Mouse (Mus musculus) MEL (cell line): ENCODE data around the gene Frmd5. TPM values are rescaled to one million over a fixed set of nuclear protein-coding genes. Genes with fewer than 3 reads are reported as not detected.

Source experiments
- DNase-seq: peaks from one replicate; pipeline ENCODE4 v3.0.0; 2011; ENCODE audit warnings: low read depth, low spot score
- H3K27ac ChIP-seq: 2 replicates; pipeline ENCODE4 v1.5.1; 2012; ENCODE audit warnings: low read depth, mild to moderate bottlenecking, control low read depth, low read length, moderate library complexity; ENCODE audit not compliant: control insufficient read depth
- H3K27me3 ChIP-seq, 2 experiments: fragments of 150-350 bp in 1 of 2; sonication (generic) in 1 of 2; 2 replicates each; pipeline ENCODE4 v1.6.1; 2012; ENCODE audit warnings: low read length in 2 of 2, mild to moderate bottlenecking in 2 of 2, improper control_type of control experiment in 1 of 2, moderate library complexity in 1 of 2; ENCODE audit not compliant: insufficient read depth in 2 of 2, control insufficient read depth in 1 of 2
- H3K36me3 ChIP-seq, 2 experiments: 2 replicates each; pipeline ENCODE4 v1.6.1; 2012 to 2014; ENCODE audit warnings: low read length in 2 of 2, improper control_type of control experiment in 1 of 2, inconsistent platforms in 1 of 2, mild to moderate bottlenecking in 1 of 2; ENCODE audit not compliant: insufficient read depth in 2 of 2, control insufficient read depth in 1 of 2
- H3K4me1 ChIP-seq, 2 experiments: fragments of 150-350 bp in 1 of 2; sonication (generic) in 1 of 2; 2 replicates each; pipeline ENCODE4 v1.6.1; 2012; ENCODE audit warnings: low read length in 2 of 2, improper control_type of control experiment in 1 of 2, mild to moderate bottlenecking in 1 of 2; ENCODE audit not compliant: insufficient read depth in 2 of 2, control insufficient read depth in 1 of 2
- H3K4me3 ChIP-seq, 2 experiments: fragments of 150-350 bp in 1 of 2; sonication (generic) in 1 of 2; 2 replicates each; pipeline ENCODE4 v1.5.1; 2012; ENCODE audit warnings: low read depth in 2 of 2, low read length in 2 of 2, mild to moderate bottlenecking in 2 of 2, moderate library complexity in 2 of 2, control low read depth in 1 of 2, improper control_type of control experiment in 1 of 2; ENCODE audit not compliant: control insufficient read depth in 1 of 2, insufficient read depth in 1 of 2
- H3K79me2 ChIP-seq: 2 replicates; pipeline ENCODE4 v1.6.1; 2012; ENCODE audit warnings: mild to moderate bottlenecking, low read length, moderate library complexity; ENCODE audit not compliant: control insufficient read depth, poor library complexity, insufficient read depth
- H3K9ac ChIP-seq: 2 replicates; pipeline ENCODE4 v1.6.1; 2012; ENCODE audit warnings: low read depth, mild to moderate bottlenecking, control low read depth, low read length, moderate library complexity; ENCODE audit not compliant: control insufficient read depth, poor library complexity, severe bottlenecking
- H3K9me3 ChIP-seq: fragments of 150-350 bp; sonication (generic); replicated peaks from 2 replicates; pipeline ENCODE4 v1.6.1; 2012; ENCODE audit warnings: mild to moderate bottlenecking, low read length, improper control_type of control experiment, moderate library complexity; ENCODE audit not compliant: insufficient read depth
- BHLHE40 ChIP-seq: IDR thresholded peaks from 2 replicates; pipeline ENCODE4 v1.6.1; 2012; ENCODE audit warnings: low read depth, mild to moderate bottlenecking, inconsistent platforms, low read length, improper control_type of control experiment, borderline replicate concordance
- CHD2 ChIP-seq: IDR thresholded peaks from 2 replicates; pipeline ENCODE4 v1.6.1; 2011; ENCODE audit warnings: low read length, improper control_type of control experiment
- CTCF ChIP-seq, 3 experiments: IDR thresholded peaks in 2 of 3; conservative IDR thresholded peaks in 1 of 3; 2 replicates each; pipeline ENCODE4 v1.5.1; 2011 to 2012; ENCODE audit warnings: low read length in 3 of 3, low read depth in 2 of 3, mild to moderate bottlenecking in 2 of 3, improper control_type of control experiment in 1 of 3, inconsistent platforms in 1 of 3, mixed read lengths in 1 of 3, moderate library complexity in 1 of 3; ENCODE audit not compliant: control insufficient read depth in 1 of 3, insufficient read depth in 1 of 3, poor library complexity in 1 of 3, severe bottlenecking in 1 of 3
- ELF1 ChIP-seq: IDR thresholded peaks from 2 replicates; pipeline ENCODE4 v1.6.1; 2014; ENCODE audit warnings: low read depth, mild to moderate bottlenecking, inconsistent platforms, low read length, improper control_type of control experiment, moderate library complexity
- ETS1 ChIP-seq: IDR thresholded peaks from 2 replicates; pipeline ENCODE4 v1.6.1; 2012; ENCODE audit warnings: low read depth, mild to moderate bottlenecking, inconsistent platforms, low read length, improper control_type of control experiment, moderate library complexity
- HCFC1 ChIP-seq: IDR thresholded peaks from 2 replicates; pipeline ENCODE4 v1.6.1; 2012; ENCODE audit warnings: low read depth, mild to moderate bottlenecking, inconsistent platforms, low read length, improper control_type of control experiment, moderate library complexity
- JUND ChIP-seq: IDR thresholded peaks from 2 replicates; pipeline ENCODE4 v1.6.1; 2011; ENCODE audit warnings: low read depth, mild to moderate bottlenecking, improper control_type of control experiment, low read length
- MAFK ChIP-seq: IDR thresholded peaks from 2 replicates; pipeline ENCODE4 v1.6.1; 2011; ENCODE audit warnings: low read depth, mild to moderate bottlenecking, low read length, improper control_type of control experiment, borderline replicate concordance
- MAX ChIP-seq: IDR thresholded peaks from 2 replicates; pipeline ENCODE4 v1.6.1; 2011; ENCODE audit warnings: low read length, improper control_type of control experiment
- MEF2A ChIP-seq: IDR thresholded peaks from 2 replicates; pipeline ENCODE4 v1.6.1; 2014; ENCODE audit warnings: low read depth, mild to moderate bottlenecking, inconsistent platforms, low read length, improper control_type of control experiment; ENCODE audit not compliant: poor library complexity, insufficient replicate concordance, severe bottlenecking; ENCODE audit errors: extremely low read depth
- MXI1 ChIP-seq: IDR thresholded peaks from 2 replicates; pipeline ENCODE4 v1.6.1; 2011; ENCODE audit warnings: mild to moderate bottlenecking, low read depth, low read length, improper control_type of control experiment
- MYC ChIP-seq: IDR thresholded peaks from 2 replicates; pipeline ENCODE4 v1.6.1; 2011; ENCODE audit warnings: low read depth, mild to moderate bottlenecking, low read length, improper control_type of control experiment, moderate library complexity
- NELFE ChIP-seq: IDR thresholded peaks from 2 replicates; pipeline ENCODE4 v1.6.1; 2011; ENCODE audit warnings: low read depth, low read length, improper control_type of control experiment
- NRF1 ChIP-seq: IDR thresholded peaks from 2 replicates; pipeline ENCODE4 v1.6.1; 2014; ENCODE audit warnings: low read depth, mild to moderate bottlenecking, inconsistent platforms, low read length, improper control_type of control experiment, moderate library complexity; ENCODE audit not compliant: poor library complexity, insufficient read depth, severe bottlenecking
- POLR2A ChIP-seq, 2 experiments: IDR thresholded peaks; 2 replicates each; pipeline ENCODE4 v1.6.1; 2011 to 2012; ENCODE audit warnings: low read length in 2 of 2, mild to moderate bottlenecking in 2 of 2, control low read depth in 1 of 2, improper control_type of control experiment in 1 of 2, low read depth in 1 of 2, moderate library complexity in 1 of 2; ENCODE audit not compliant: control insufficient read depth in 1 of 2, insufficient read depth in 1 of 2, poor library complexity in 1 of 2
- POLR2AphosphoS2 ChIP-seq: IDR thresholded peaks from 2 replicates; pipeline ENCODE4 v1.6.1; 2011; ENCODE audit warnings: low read length, improper control_type of control experiment
- RAD21 ChIP-seq: IDR thresholded peaks from 2 replicates; pipeline ENCODE4 v1.6.1; 2011; ENCODE audit warnings: mild to moderate bottlenecking, low read depth, low read length, improper control_type of control experiment
- SMC3 ChIP-seq: IDR thresholded peaks from 2 replicates; pipeline ENCODE4 v1.6.1; 2011; ENCODE audit warnings: low read depth, low read length, improper control_type of control experiment
- TAL1 ChIP-seq: IDR thresholded peaks from 2 replicates; pipeline ENCODE4 v1.6.1; 2012; ENCODE audit warnings: mild to moderate bottlenecking, inconsistent platforms, low read length, moderate library complexity, mixed read lengths
- UBTF ChIP-seq: IDR thresholded peaks from 2 replicates; pipeline ENCODE4 v1.6.1; 2012; ENCODE audit warnings: low read depth, mild to moderate bottlenecking, inconsistent platforms, low read length, improper control_type of control experiment, moderate library complexity, borderline replicate concordance; ENCODE audit not compliant: insufficient read depth
- USF1 ChIP-seq: IDR thresholded peaks from 2 replicates; pipeline ENCODE4 v1.6.1; 2014; ENCODE audit warnings: low read depth, mild to moderate bottlenecking, inconsistent platforms, low read length, improper control_type of control experiment, moderate library complexity
- USF2 ChIP-seq, 2 experiments: IDR thresholded peaks; 2 replicates each; pipeline ENCODE4 v1.6.1; 2011 to 2012; ENCODE audit warnings: improper control_type of control experiment in 2 of 2, low read length in 2 of 2, borderline replicate concordance in 1 of 2, inconsistent platforms in 1 of 2, low read depth in 1 of 2, mild to moderate bottlenecking in 1 of 2; ENCODE audit not compliant: insufficient read depth in 1 of 2
- ZC3H11A ChIP-seq: IDR thresholded peaks from 2 replicates; pipeline ENCODE4 v1.6.1; 2012; ENCODE audit warnings: low read depth, mild to moderate bottlenecking, inconsistent platforms, low read length, improper control_type of control experiment
- ZKSCAN1 ChIP-seq: IDR thresholded peaks from 2 replicates; pipeline ENCODE4 v1.6.1; 2012; ENCODE audit warnings: low read depth, mild to moderate bottlenecking, inconsistent platforms, low read length, improper control_type of control experiment, moderate library complexity
- ZMIZ1 ChIP-seq: IDR thresholded peaks from 2 replicates; pipeline ENCODE4 v1.6.1; 2012; ENCODE audit warnings: low read depth, mild to moderate bottlenecking, inconsistent platforms, low read length, improper control_type of control experiment, moderate library complexity
- ZNF384 ChIP-seq: IDR thresholded peaks from 2 replicates; pipeline ENCODE4 v1.6.1; 2012; ENCODE audit warnings: low read depth, mild to moderate bottlenecking, inconsistent platforms, low read length, improper control_type of control experiment
- polyA plus RNA-seq, 2 experiments: library from polyadenylated mRNA; stranded (reverse) in 1 of 2; unstranded in 1 of 2; fragments of >175 nt in 1 of 2; fragments of >200 nt in 1 of 2; gene quantifications; 2 replicates each; pipeline versions ENCODE4 v1.2.1 to v1.2.4; 2012; ENCODE audit warnings: low replicate concordance in 2 of 2, low read depth in 1 of 2; ENCODE audit not compliant: insufficient read length in 2 of 2, insufficient read depth in 1 of 2, missing spikeins in 1 of 2
- total RNA-seq: library from RNA; depleted of rRNA; stranded (reverse); fragments of 300-350 nt; gene quantifications from 2 replicates; pipeline ENCODE4 v1.2.3, GENCODE M21; 2012

Gene Frmd5
- total and polyA plus RNA-seq, 3 experiments: 0.04 to 0.15 TPM; not detected in 1

DNA sequence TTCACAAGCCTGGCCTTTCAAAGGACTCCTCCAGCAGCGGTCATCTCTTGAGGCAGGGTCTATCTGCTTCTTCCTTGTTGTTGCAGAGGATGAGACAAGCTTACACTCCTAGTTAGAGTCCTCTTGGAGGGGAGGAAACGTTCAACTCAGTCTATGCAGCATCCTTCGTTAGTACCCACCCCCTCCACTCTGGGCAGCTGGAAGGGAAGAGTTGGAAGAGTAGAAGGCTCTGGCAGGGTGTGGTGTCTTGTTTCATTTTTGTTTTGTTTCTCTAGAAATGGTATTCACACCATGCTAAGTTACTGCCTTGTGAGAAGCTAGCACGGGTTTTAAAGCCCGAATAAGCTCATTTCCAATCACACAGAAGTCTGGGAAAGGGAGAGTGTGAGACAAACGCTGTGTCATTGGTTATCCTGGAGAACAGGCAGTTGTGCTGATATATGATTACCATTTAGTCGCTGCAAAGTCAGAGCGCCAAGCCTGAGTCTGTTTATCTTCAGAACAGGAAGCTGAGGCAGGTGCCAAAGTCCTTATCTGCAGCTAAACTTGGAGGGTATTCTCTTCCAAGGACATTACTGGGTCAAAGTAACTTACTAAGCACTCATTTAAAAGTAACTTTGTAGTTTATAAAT, 212.1 kb downstream of the Frmd5 start (continued):
- TF ChIP-seq ETS1 (peak; percentile 79), JUND (no peak), CHD2 (no peak), ELF1 (no peak), BHLHE40 (0 out of 2 replicates have a peak, but pooled peaks have one; percentile 21), UBTF (no peak), SMC3 (no peak), POLR2A (IDR thresholded peaks at IDR 0.05; ENCODE audit: control insufficient read depth in 1 of 2, insufficient read depth in 1 of 2, low read depth in 1 of 2, low read length in 2 of 2, poor library complexity in 1 of 2) (no peak), MYC (peak; percentile 31; the same call in 1 of the 2 replicates), HCFC1 (no peak)

DNA sequence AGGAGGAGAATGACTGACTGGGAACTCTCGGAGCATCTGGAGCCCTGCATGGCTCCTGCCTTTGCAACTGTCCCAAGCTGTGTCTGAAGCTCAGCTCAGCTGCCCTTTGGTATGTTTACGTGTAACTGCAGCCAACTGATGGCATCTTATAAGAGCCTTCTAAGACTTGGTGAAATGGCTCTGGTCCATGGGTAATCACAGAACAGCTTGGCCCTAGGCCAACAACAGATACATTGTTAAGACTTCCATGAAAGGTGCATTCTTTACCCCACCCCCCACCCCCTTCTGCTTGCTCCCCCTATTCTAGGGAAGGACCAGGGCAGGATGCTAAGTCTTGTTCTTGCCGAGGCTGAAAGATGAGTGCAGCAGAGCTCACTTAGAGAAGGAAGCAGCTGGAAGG, 212.8 kb downstream of the Frmd5 start:
- Histone ChIP-seq H3K4me1 (peaks cover 6 to 22% of the 10 kb centered on the region in 2 experiments), H3K4me3 (no peak overlapping the region)

DNA sequence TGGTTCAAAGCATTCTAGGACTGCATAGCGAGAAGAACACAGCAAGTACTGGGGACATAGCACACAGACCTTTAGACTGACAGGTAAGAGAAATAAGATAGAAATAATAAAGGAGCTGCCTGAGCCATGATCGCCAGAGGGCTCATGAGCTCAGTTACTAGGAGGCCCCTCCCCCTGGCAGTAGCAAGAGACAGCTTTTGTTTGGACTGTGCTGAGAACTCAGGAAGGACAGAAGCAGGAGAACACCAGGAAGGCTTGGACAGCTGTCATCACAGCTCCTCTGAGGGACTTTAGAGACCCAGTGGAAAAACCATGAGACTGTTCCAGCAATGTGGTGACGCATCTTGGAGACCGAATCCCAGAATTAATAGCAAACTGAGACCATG, 218.6 kb downstream of the Frmd5 start:
- TF ChIP-seq NELFE (no peak), UBTF (no peak), USF1 (no peak), POLR2A (IDR thresholded peaks at IDR 0.05; ENCODE audit: control insufficient read depth in 1 of 2, insufficient read depth in 1 of 2, low read depth in 1 of 2, low read length in 2 of 2, poor library complexity in 1 of 2) (no peak), NRF1 (no peak), POLR2AphosphoS2 (no peak), JUND (no peak)
- H3K4me1 ChIP-seq: peaks cover 7 to 25% of the 10 kb centered on the region in 2 experiments
- H3K27me3 ChIP-seq: no peaks in the 10 kb centered on the region
- no peaks in the 10 kb centered on the region for H3K79me2 ChIP-seq
- DNase-seq: no peak
- H3K27ac ChIP-seq: no peak overlapping the region
- H3K4me3 ChIP-seq: no peak overlapping the region
- H3K9ac ChIP-seq: no peak overlapping the region
- no peaks in the 10 kb centered on the region for H3K9me3 ChIP-seq
- peaks cover 0 to 17% of the 10 kb centered on the region in 2 experiments; a peak in 2 of 4 replicates for H3K36me3 ChIP-seq

More for the DNA sequence above, 212.8 kb downstream of the Frmd5 start:
- Histone ChIP-seq H3K36me3 (peaks cover 0 to 12% of the 10 kb centered on the region in 2 experiments; a peak in 2 of 4 replicates), H3K79me2 (no peaks in the 10 kb centered on the region), H3K27me3 (no peaks in the 10 kb centered on the region), H3K9me3 (no peaks in the 10 kb centered on the region)
- TF ChIP-seq ZMIZ1 (no peak), MAX (no peak), RAD21 (no peak), ZC3H11A (no peak), MEF2A (no peak), CTCF (IDR thresholded peaks at IDR 0.05 in 2 of 3, conservative IDR thresholded peaks at IDR 0.05 in 1 of 3; ENCODE audit: control insufficient read depth in 1 of 3, insufficient read depth in 1 of 3, low read depth in 2 of 3, low read length in 3 of 3, poor library complexity in 1 of 3, severe bottlenecking in 1 of 3) (no peak), USF2 (IDR thresholded peaks at IDR 0.05; ENCODE audit: borderline replicate concordance in 1 of 2, insufficient read depth in 1 of 2, low read depth in 1 of 2, low read length in 2 of 2) (no peak), ETS1 (no peak), POLR2AphosphoS2 (no peak), SMC3 (no peak), MXI1 (no peak), NRF1 (no peak), USF1 (no peak), MAFK (no peak), ZKSCAN1 (no peak), TAL1 (no peak), ZNF384 (no peak)
- TF ChIP-seq, all 39 proteins: peak for 0
- H3K27ac ChIP-seq: no peak overlapping the region
- DNase-seq: no peak
- H3K9ac ChIP-seq: no peak overlapping the region
